Mouse (Mus musculus): ENCODE results near the gene Bmpr1b.

Gene Bmpr1b

GRCm38 (mm10) chr3:141828301-141828700 is 340.9 kb downstream of the Bmpr1b start:
- in situ Hi-C loops (cut with MseI, MboI), result loop anchor here in 1 of 2 experiments (25.0 kb wide), 1 partner anchor 241 kb away; no protein-coding TSS in a partner anchor

GRCm38 (mm10) chr3:141819331-141819941 is 349.8 kb downstream of the Bmpr1b start:
- in situ Hi-C loops (cut with MseI, MboI), result no loop called here

GRCm38 (mm10) chr3:141818615-141819312 is 350.5 kb downstream of the Bmpr1b start:
- in situ Hi-C loops (cut with MseI, MboI), result no loop called here

- in situ Hi-C loops (cut with MseI, MboI), result no loop called here
These were observed 354.4 kb downstream of the Bmpr1b start for GRCm38 (mm10) chr3:141814776-141815175.

GRCm38 (mm10) chr3:141811348-141811747 is 357.9 kb downstream of the Bmpr1b start:
- in situ Hi-C loops (cut with MseI, MboI), result no loop called here

- in situ Hi-C loops (cut with MseI, MboI), result no loop called here
These were observed 358.3 kb downstream of the Bmpr1b start for GRCm38 (mm10) chr3:141810944-141811343.

GRCm38 (mm10) chr3:141809581-141809980 is 359.6 kb downstream of the Bmpr1b start:
- in situ Hi-C loops (cut with MseI, MboI), result no loop called here

GRCm38 (mm10) chr3:141804133-141804532 is 365.1 kb downstream of the Bmpr1b start:
- in situ Hi-C loops (cut with MseI, MboI), result no loop called here

- in situ Hi-C loops (cut with MseI, MboI), result no loop called here
These were observed 371.4 kb downstream of the Bmpr1b start for GRCm38 (mm10) chr3:141797789-141798188.

- in situ Hi-C loops (cut with MseI, MboI), result no loop called here
These were observed 371.9 kb downstream of the Bmpr1b start for GRCm38 (mm10) chr3:141797372-141797771.

GRCm38 (mm10) chr3:141794371-141794770 is 374.9 kb downstream of the Bmpr1b start:
- in situ Hi-C loops (cut with MseI, MboI), result no loop called here

GRCm38 (mm10) chr3:141793755-141794154 is 375.5 kb downstream of the Bmpr1b start:
- in situ Hi-C loops (cut with MseI, MboI), result no loop called here

GRCm38 (mm10) chr3:141792106-141792505 is 377.1 kb downstream of the Bmpr1b start:
- in situ Hi-C loops (cut with MseI, MboI), result no loop called here

GRCm38 (mm10) chr3:141791026-141791780 is 378.0 kb downstream of the Bmpr1b start:
- in situ Hi-C loops (cut with MseI, MboI), result no loop called here

All from mouse trophoblast stem cell (cell line).